Mouse (Mus musculus): Measurements from ENCODE around the gene Asb2.

DNA sequence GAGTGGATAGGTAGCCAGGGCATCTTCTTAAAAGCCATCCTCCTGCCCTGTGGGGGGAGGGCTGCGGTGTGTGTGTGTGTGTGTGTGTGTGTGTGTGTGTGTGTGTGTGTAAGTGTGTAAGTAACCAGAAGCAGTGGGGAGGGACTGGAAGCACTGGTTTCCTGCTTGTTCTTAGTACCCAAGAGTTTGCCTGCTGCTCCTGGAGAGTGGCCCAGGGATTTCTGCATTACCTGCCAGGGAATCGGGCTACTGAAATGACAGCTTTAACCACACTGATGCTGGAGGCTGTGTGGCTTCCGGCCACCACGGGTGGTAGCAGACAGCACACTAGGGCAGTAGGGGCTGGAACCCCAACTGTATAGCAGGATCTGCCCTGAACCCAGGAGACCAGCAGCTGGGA is 34.2 kb upstream of the Asb2 start:
- TF ChIP-seq CTCF (IDR thresholded peaks at IDR 0.05; ENCODE audit: low read depth, low read length), result no peak
- no peak for TF ChIP-seq GATA1 (IDR thresholded peaks at IDR 0.05; ENCODE audit: borderline replicate concordance, low read length)
- TF ChIP-seq TAL1 (conservative IDR thresholded peaks at IDR 0.05; ENCODE audit: low read depth, low read length), result no peak
- TF ChIP-seq POLR2AphosphoS5 (IDR thresholded peaks at IDR 0.05; ENCODE audit: insufficient replicate concordance, low read depth, low read length), result no peak
- TF ChIP-seq GATA2 (IDR thresholded peaks at IDR 0.05; ENCODE audit: borderline replicate concordance, low read depth, low read length), result no peak

Measured in G1E (cell line).